ENCODE assay signal across 26 mouse cellular contexts in genomic region chr16:55720430-55720829, GRCm38 (mm10).
"Had no signal": no experiment of that assay in that cellular context is flagged by ENCODE, and none has a peak within 500 bp of the region (broad histone marks: within the 10 kb centered on the region; RNA-seq: fewer than 3 reads in every experiment).

No protein-coding gene starts in this region.

- H3K4me1 ChIP-seq: limb, embryonic 10.5 days; limb, embryonic 13.5 days; liver, embryonic 12.5 days; liver, embryonic 15.5 days; lung, embryonic 15.5 days; midbrain, embryonic 10.5 days; midbrain, embryonic 13.5 days; neural tube, embryonic 13.5 days had no signal

- H3K27me3 ChIP-seq: limb, embryonic 13.5 days; liver, embryonic 12.5 days; liver, embryonic 15.5 days; lung, embryonic 15.5 days; midbrain, embryonic 13.5 days; neural tube, embryonic 13.5 days had no signal

- DNase-seq: kidney, adult 18-20 months; kidney, adult 9 months; kidney, postnatal 25 days; layer of hippocampus, adult 9-11 months; layer of hippocampus, postnatal 36 days; liver; lung, adult 18-20 months; lung, postnatal 10 days; lung, postnatal 4 days; retina, postnatal 1 day; right cerebral cortex, postnatal 25 days; spleen, adult 18-20 months; thymus, adult 2 months; thymus, postnatal 14 days; thymus, postnatal 4 days had no signal

- H3K27ac ChIP-seq: layer of hippocampus, adult 2 months; limb, embryonic 10.5 days; limb, embryonic 13.5 days; liver, embryonic 12.5 days; liver, embryonic 15.5 days; lung, embryonic 15.5 days; midbrain, embryonic 10.5 days; midbrain, embryonic 13.5 days; neural tube, embryonic 13.5 days had no signal

- H3K9ac ChIP-seq: limb, embryonic 13.5 days; liver, embryonic 12.5 days; liver, embryonic 15.5 days; lung, embryonic 15.5 days; midbrain, embryonic 13.5 days; neural tube, embryonic 13.5 days had no signal

- H3K4me3 ChIP-seq: layer of hippocampus, adult 2 months; limb, embryonic 10.5 days; limb, embryonic 13.5 days; liver, embryonic 12.5 days; liver, embryonic 15.5 days; lung, embryonic 15.5 days; midbrain, embryonic 10.5 days; midbrain, embryonic 13.5 days; myocyte; neural tube, embryonic 13.5 days had no signal

- H3K36me3 ChIP-seq: limb, embryonic 10.5 days; limb, embryonic 13.5 days; liver, embryonic 12.5 days; liver, embryonic 15.5 days; lung, embryonic 15.5 days; midbrain, embryonic 10.5 days; midbrain, embryonic 13.5 days; neural tube, embryonic 13.5 days had no signal

- H3K4me2 ChIP-seq: limb, embryonic 13.5 days; liver, embryonic 12.5 days; liver, embryonic 15.5 days; lung, embryonic 15.5 days; midbrain, embryonic 13.5 days; neural tube, embryonic 13.5 days had no signal

- H3K9me3 ChIP-seq: limb, embryonic 10.5 days; limb, embryonic 13.5 days; liver, embryonic 12.5 days; liver, embryonic 15.5 days; lung, embryonic 15.5 days; midbrain, embryonic 10.5 days; midbrain, embryonic 13.5 days; neural tube, embryonic 13.5 days had no signal

- ATAC-seq: liver, embryonic 12.5 days; midbrain, embryonic 13.5 days; midbrain, embryonic 16.5 days had no signal
